Mouse (Mus musculus): ENCODE measurements around the gene Shcbp1.
"Not testable (repeated sequence)": the region's sequence is repeated elsewhere in the genome, so short reads cannot be mapped to it uniquely, and the experiment has no call there.

DNA sequence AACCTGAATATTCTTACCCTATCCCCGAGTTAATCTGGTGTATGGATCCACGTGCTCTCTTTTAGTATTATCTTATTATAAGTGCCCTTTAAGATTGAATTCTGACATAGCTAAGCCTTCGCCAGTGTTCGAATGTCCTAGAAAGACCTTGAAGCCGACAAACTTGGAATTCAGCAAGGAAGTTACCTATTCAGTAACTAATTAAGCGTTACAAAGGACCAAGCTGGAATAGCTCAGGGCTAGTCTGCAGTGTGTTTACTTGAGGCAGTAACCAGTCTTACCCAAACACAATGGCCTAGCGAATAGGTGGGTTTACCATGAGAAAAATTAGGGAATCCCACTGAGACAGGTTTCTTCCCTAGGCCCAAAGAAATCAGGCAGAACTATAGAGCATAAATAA is 71.5 kb downstream of the Shcbp1 start:
- not testable (repeated sequence) for TF ChIP-seq CTCF (IDR thresholded peaks at IDR 0.05; ENCODE audit: low read depth, low read length); TAL1 (conservative IDR thresholded peaks at IDR 0.05; ENCODE audit: low read depth, low read length)
